Mouse (Mus musculus) heart, embryonic 14.5 days (tissue): ENCODE data around the gene Gid4. TPM values are rescaled to one million over a fixed set of nuclear protein-coding genes. Genes with fewer than 3 reads are reported as not detected.

Experiments
- ATAC-seq: fragments of 200-750 bp; cut with Nextera tagmentation; 2 replicates; pipeline ENCODE4 v1.8.0; 2017; ENCODE audit warnings: low read depth, moderate TSS enrichment; ENCODE audit not compliant: insufficient number of reproducible peaks, insufficient read depth, low FRiP score
- H3K27ac ChIP-seq, 2 experiments: fragments of 200-500 bp in 1 of 2; fragments of 300-500 bp in 1 of 2; sonication (generic) in 1 of 2; replicated peaks in 1 of 2; 2 replicates each; pipeline ENCODE4 v1.5.1; 2012 to 2014; ENCODE audit warnings: low read depth in 2 of 2, low read length in 2 of 2, control low read depth in 1 of 2, mild to moderate bottlenecking in 1 of 2, mixed read lengths in 1 of 2; ENCODE audit not compliant: control insufficient read depth in 1 of 2, insufficient read depth in 1 of 2
- H3K27me3 ChIP-seq: fragments of 300-500 bp; sonication (generic); 2 replicates; pipeline ENCODE4 v1.6.1; 2014; ENCODE audit warnings: mild to moderate bottlenecking, low read length, control low read depth; ENCODE audit not compliant: control insufficient read depth, insufficient read depth
- H3K36me3 ChIP-seq: fragments of 300-500 bp; sonication (generic); 2 replicates; pipeline ENCODE4 v1.6.1; 2014; ENCODE audit warnings: mild to moderate bottlenecking, control low read depth, low read length, mixed read lengths; ENCODE audit not compliant: control insufficient read depth, insufficient read depth
- H3K4me1 ChIP-seq, 2 experiments: fragments of 200-500 bp in 1 of 2; fragments of 300-500 bp in 1 of 2; sonication (generic) in 1 of 2; 2 replicates each; pipeline ENCODE4 v1.6.1; 2012 to 2014; ENCODE audit warnings: low read length in 2 of 2, control low read depth in 1 of 2, mixed read lengths in 1 of 2; ENCODE audit not compliant: control insufficient read depth in 2 of 2, insufficient read depth in 2 of 2
- H3K4me2 ChIP-seq: fragments of 300-500 bp; sonication (generic); 2 replicates; pipeline ENCODE4 v1.6.1; 2014; ENCODE audit warnings: mild to moderate bottlenecking, low read length
- H3K4me3 ChIP-seq, 2 experiments: fragments of 200-500 bp in 1 of 2; fragments of 300-500 bp in 1 of 2; sonication (generic) in 1 of 2; 2 replicates each; pipeline ENCODE4 v1.5.1; 2012 to 2014; ENCODE audit warnings: low read length in 2 of 2, mild to moderate bottlenecking in 2 of 2, control low read depth in 1 of 2, low read depth in 1 of 2, moderate library complexity in 1 of 2; ENCODE audit not compliant: control insufficient read depth in 1 of 2, insufficient read depth in 1 of 2
- H3K9ac ChIP-seq: fragments of 300-500 bp; sonication (generic); 2 replicates; pipeline ENCODE4 v1.6.1; 2014; ENCODE audit warnings: mild to moderate bottlenecking, low read length
- H3K9me3 ChIP-seq: fragments of 300-500 bp; sonication (generic); 2 replicates; pipeline ENCODE4 v1.6.1; 2016; ENCODE audit warnings: low read length, control low read depth; ENCODE audit not compliant: control insufficient read depth
- WGBS: fragments of 180-500 bp; shearing (Covaris S2); extraction: QIAGEN DNeasy Blood & Tissue Kit; methylation state at CpG from one replicate; pipeline ENCODE4 v1.1.7; 2014; 5-methylcytosine and 5-hydroxymethylcytosine counted together
- polyA plus RNA-seq: library from polyadenylated mRNA; unstranded; fragments of >200 nt; fragmentation: Nextera tagmentation; extraction: Ambion mirVana; gene quantifications from 2 replicates; pipeline ENCODE4 v1.2.1, GENCODE M21; 2014

Gid4 gene
- polyA plus RNA-seq, 1 experiment from 2014 or later, result 23.4 TPM

DNA sequence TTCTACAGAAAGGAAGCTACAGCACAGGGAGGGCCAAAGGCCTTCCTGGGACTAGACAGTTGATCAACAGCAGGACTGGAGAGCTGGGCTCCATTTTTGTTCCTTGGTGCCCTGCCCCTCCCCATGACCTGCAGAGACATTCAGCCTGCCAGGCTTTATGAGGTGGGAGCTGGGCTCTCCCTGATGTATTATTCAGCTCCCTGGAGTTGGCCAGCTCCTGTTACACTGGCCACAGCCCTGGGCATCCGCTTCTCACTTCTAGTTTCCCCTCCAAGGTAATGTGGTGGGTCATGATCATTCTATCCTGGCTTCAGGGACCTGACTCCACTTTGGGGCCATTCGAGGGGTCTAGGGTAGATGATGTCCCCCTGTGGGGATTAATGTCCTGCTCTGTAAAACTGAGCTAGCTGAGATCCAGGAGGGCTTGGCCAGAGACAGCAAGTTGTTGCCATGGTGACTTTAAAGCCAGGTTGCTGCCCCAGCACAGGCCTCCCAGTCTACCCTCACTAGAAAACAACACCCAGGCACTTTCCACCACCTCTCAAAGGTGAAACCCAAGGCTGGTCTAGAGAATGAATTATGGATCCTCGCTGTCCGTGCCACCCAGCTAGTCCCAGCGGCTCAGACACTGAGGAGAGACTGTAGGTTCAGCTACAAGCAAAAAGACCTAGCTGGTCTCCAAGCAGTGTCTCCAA is 58.9 kb downstream of the Gid4 start:
- Histone ChIP-seq H3K27ac (no peak overlapping the region), H3K36me3 (no peaks in the 10 kb centered on the region), H3K4me3 (no peak overlapping the region), H3K4me1 (peaks cover 10% of the 10 kb centered on the region in 2 experiments; a peak in 3 of 4 replicates), H3K9ac (no peak overlapping the region), H3K27me3 (no peaks in the 10 kb centered on the region), H3K4me2 (no peak overlapping the region), H3K9me3 (no peaks in the 10 kb centered on the region)
- ATAC-seq, result no peak
- WGBS, result 82% methylated on average over 5 of the region's 5 CpGs

DNA sequence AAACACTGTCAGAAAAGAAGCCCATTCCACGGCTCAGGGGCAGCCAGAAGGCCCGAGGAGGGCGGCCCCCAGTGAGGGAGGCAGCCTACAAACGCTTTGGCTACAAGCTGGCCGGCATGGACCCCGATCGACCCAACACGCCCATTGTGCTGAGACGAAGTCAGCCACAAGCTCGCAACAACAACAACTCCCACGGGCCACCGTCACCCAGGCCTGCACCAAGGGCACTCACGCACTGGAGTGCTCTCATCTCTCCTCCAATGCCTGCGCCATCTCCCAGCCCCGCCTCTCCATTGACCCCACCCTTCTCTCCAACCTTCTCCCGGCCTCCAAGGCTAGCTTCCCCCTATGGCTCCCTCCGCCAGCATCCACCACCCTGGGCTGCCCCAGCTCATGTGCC is 61.2 kb downstream of the Gid4 start:
- peaks cover 5 to 7% of the 10 kb centered on the region in 2 experiments; a peak in 2 of 4 replicates for H3K4me1 ChIP-seq
- H3K36me3 ChIP-seq, result no peaks in the 10 kb centered on the region
- H3K4me2 ChIP-seq, result peak overlapping the region; percentile 58
- H3K4me3 ChIP-seq, result 0 out of 4 replicates have a peak overlapping the region, but pooled peaks of 1 of the 2 experiments have one; percentile 14
- no peak for ATAC-seq
- H3K27me3 ChIP-seq, result no peaks in the 10 kb centered on the region
- 19% methylated on average over 17 of the region's 17 CpGs for WGBS
- H3K9me3 ChIP-seq, result no peaks in the 10 kb centered on the region
- H3K9ac ChIP-seq, result peak overlapping the region; percentile 55; the same call in 1 of the 2 replicates
- no peak overlapping the region for H3K27ac ChIP-seq

- 50% methylated on average over 3 of the region's 3 CpGs for WGBS
- ATAC-seq, result no peak
- Histone ChIP-seq H3K27ac (no peak overlapping the region), H3K9me3 (no peaks in the 10 kb centered on the region), H3K4me3 (no peak overlapping the region), H3K36me3 (no peaks in the 10 kb centered on the region), H3K4me1 (no peaks in the 10 kb centered on the region; a peak in 1 of 4 replicates), H3K27me3 (no peaks in the 10 kb centered on the region), H3K4me2 (no peak overlapping the region), H3K9ac (no peak overlapping the region)
Observed at GRCm38 (mm10) chr11:60486267-60486666, 69.3 kb downstream of the Gid4 start.

GRCm38 (mm10) chr11:60492726-60493125 is 75.8 kb downstream of the Gid4 start:
- Histone ChIP-seq H3K4me2 (no peak overlapping the region), H3K4me1 (peaks cover 0 to 3% of the 10 kb centered on the region in 2 experiments; a peak in 1 of 4 replicates), H3K27ac (no peak overlapping the region), H3K36me3 (no peaks in the 10 kb centered on the region), H3K9me3 (no peaks in the 10 kb centered on the region), H3K9ac (no peak overlapping the region), H3K27me3 (peaks cover 5% of the 10 kb centered on the region; the same call in 1 of the 2 replicates), H3K4me3 (no peak overlapping the region)
- WGBS, result 83% methylated on average over 5 of the region's 5 CpGs
- ATAC-seq, result no peak

DNA sequence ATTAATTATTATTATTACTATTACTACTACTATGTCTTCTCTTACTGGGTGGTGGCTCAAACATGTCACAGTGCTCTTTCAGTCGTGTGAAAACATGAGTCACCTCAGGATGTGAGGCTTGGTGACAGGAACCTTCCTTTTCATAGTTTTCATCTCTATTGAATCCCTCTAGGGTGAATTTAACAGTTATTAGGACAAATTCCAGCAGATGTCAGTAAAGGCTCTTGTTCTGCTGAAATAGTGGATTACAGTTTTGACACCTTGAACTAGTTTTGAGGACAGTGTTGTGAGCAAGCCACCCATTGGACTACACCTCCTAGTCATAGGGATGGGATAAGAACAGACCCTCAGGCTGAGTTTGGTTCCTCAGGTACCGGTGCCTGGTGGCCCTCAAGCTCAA is 78.7 kb downstream of the Gid4 start:
- Histone ChIP-seq H3K27me3 (peaks cover 5% of the 10 kb centered on the region; the same call in 1 of the 2 replicates), H3K4me1 (peaks cover 0 to 3% of the 10 kb centered on the region in 2 experiments; a peak in 1 of 4 replicates), H3K4me3 (no peak overlapping the region), H3K36me3 (no peaks in the 10 kb centered on the region), H3K27ac (no peak overlapping the region), H3K9ac (no peak overlapping the region), H3K4me2 (no peak overlapping the region), H3K9me3 (no peaks in the 10 kb centered on the region)
- WGBS, result 56% methylated on average over 2 of the region's 2 CpGs
- ATAC-seq, result no peak

Other genes with a start within 250 kb of the Gid4 start
- gene Srebf1, start 194.6 kb upstream of the Gid4 start, polyA plus RNA-seq, result 37.9 and 45.3 TPM in 2 replicates
- gene Tom1l2, start 64.2 kb upstream of the Gid4 start, polyA plus RNA-seq, result 22.5 and 25.7 TPM in 2 replicates
- gene Drc3, start 63.8 kb upstream of the Gid4 start, polyA plus RNA-seq, result 1.8 and 3.3 TPM in 2 replicates
- gene Atpaf2, start 1.3 kb downstream of the Gid4 start, polyA plus RNA-seq, result 50.2 and 51.4 TPM in 2 replicates
- 65.4 and 67.1 TPM in 2 replicates for gene Drg2, start 37.4 kb downstream of the Gid4 start, polyA plus RNA-seq
- gene Myo15, start 52.2 kb downstream of the Gid4 start, polyA plus RNA-seq, result 0.01 and 0.03 TPM in 2 replicates
- gene Alkbh5, start 119.2 kb downstream of the Gid4 start, polyA plus RNA-seq, result 33.9 and 39.3 TPM in 2 replicates